Mouse (Mus musculus): ENCODE measurements at regions not wholly inside any gene's neighbourhood (a gene's known extent, or its start where the extent isn't known, plus 50 kb on each side); places are given as distances from the start of the nearest gene placed in this dataset.

GRCm38 (mm10) chr15:90818161-90818560 is 138.9 kb upstream of the Cpne8 start:
- TF ChIP-seq CTCF (IDR thresholded peaks at IDR 0.05; ENCODE audit: low read depth): no peak
- TF ChIP-seq EP300 (IDR thresholded peaks at IDR 0.05; ENCODE audit: low read depth): no peak
